Mouse (Mus musculus): ENCODE measurements around the gene Xylb.

- no peak for TF ChIP-seq GATA1 (IDR thresholded peaks at IDR 0.05; ENCODE audit: borderline replicate concordance, low read length)
- TF ChIP-seq FLI1 (IDR thresholded peaks at IDR 0.05; ENCODE audit: low read length), result no peak
These were observed 52.7 kb downstream of the Xylb start for GRCm38 (mm10) chr9:119409864-119410263.
